Mouse (Mus musculus): ENCODE data around the gene Hspb7. TPM values are rescaled to one million over a fixed set of nuclear protein-coding genes. Genes with fewer than 3 reads are reported as not detected.

The Hspb7 gene
- total RNA-seq, 1 experiment from 2014 or later: not detected

DNA sequence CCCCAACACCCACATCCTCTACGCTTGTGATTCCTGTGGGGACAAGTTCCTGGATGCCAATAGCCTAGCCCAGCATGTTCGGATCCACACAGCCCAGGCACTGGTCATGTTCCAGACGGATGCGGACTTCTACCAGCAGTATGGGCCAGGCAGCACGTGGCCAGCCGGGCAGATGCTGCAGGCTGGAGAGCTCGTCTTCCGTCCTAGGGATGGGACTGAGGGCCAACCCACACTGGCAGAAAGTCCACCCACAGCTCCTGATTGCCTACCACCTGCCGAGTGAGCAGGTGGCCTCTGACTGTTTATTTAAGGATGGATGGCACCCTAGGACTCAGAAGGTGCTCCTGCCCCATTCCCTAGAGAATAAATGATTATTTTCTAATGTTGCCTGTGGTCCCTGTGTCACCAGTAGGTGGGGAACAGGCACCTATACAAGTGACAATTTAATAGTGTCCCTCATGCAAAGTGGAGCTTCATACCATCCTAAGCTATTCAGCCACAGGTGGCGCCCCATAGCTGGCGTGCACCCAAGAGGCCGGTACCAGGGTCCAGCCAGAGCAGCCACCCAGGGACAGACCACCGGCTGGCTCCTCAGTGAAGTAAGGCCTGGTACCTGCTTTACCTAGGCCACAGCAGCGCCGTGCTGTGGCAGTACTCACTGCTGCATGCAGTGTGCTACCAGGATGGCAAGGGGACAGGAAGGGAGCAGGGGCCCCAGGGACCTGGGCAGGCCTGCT lies 46.4 kb downstream of the Hspb7 start:
- ATAC-seq (replicated peaks; ENCODE audit: low read depth, poor library complexity, severe bottlenecking): no peak

DNA sequence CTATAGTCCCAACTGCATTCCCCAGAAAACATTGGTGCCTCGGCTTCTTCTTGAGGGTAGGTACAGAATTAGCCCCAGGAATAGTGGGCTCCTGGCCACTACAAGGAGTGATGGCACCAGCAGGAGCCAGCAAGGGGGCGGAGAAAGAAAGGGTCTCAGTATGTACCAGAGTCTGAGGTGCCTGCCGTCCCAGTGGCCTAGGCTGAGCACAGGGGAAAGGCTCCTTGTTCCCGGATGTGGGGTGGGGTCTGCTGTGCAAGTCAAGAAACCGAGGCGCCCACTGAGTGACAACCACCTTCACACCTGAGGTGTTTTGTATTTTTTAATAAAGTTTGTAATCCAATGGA lies 47.0 kb downstream of the Hspb7 start:
- no peak for ATAC-seq (replicated peaks; ENCODE audit: low read depth, poor library complexity, severe bottlenecking)

DNA sequence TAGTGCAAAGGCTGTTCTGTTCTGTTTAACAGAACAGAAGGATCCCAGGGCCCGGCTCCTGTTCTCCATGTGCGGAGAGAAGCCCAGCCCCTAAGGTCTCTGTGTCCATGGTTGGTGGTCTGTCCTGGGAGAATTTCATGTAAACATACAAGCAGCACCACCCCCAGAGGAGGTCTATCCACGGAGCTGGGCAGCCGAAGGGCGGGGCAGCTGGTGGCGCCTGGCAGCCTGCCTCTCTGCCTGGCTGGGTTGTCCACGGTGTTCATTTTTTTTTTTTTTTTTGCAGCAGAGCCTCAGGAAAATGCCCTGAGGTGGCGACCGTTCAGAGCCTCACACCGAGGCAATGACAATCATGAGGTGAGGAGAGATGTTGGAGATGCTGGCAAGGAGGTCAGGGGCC lies 48.0 kb downstream of the Hspb7 start:
- ATAC-seq (replicated peaks; ENCODE audit: low read depth, poor library complexity, severe bottlenecking): no peak

DNA sequence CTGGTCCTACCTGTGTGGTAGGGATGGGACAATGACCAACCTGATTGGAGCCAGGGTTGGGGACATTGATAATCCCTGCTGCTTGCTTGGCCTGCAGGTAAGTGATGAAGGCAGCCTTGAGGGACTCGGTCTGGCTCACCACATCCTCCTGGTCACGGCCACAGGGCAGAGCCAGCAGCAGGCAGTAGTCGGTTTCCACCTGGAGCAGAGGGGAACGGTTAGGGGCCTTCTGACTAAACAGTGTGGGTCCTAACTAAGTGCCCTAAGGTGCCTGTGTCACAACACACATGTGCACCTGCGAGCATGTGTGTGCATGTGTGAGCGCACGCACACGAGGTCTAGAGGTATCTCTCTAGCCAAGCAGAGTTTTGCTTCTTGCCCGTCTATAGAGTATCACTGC lies 48.8 kb downstream of the Hspb7 start:
- ATAC-seq (replicated peaks; ENCODE audit: low read depth, poor library complexity, severe bottlenecking): no peak

DNA sequence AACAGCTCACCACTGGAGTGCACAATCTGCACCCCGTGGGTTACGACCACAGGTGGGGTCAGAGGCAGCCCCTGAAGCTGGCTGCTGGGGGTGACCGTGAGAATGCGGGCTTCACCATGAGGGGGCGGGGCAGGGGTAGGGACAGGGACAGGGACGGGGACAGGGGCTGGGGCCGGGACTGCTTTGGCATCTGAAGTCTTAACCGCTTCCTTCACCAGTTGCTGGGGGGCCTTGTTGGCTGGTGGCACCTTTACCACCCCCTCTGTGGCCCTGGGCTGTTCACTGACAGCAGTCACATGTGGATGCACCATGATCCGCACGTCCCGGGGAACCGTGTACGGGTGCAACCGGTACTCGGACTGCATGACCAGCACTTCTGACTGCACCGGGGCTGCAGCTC lies 50.9 kb downstream of the Hspb7 start:
- ATAC-seq (replicated peaks; ENCODE audit: low read depth, poor library complexity, severe bottlenecking): no peak

DNA sequence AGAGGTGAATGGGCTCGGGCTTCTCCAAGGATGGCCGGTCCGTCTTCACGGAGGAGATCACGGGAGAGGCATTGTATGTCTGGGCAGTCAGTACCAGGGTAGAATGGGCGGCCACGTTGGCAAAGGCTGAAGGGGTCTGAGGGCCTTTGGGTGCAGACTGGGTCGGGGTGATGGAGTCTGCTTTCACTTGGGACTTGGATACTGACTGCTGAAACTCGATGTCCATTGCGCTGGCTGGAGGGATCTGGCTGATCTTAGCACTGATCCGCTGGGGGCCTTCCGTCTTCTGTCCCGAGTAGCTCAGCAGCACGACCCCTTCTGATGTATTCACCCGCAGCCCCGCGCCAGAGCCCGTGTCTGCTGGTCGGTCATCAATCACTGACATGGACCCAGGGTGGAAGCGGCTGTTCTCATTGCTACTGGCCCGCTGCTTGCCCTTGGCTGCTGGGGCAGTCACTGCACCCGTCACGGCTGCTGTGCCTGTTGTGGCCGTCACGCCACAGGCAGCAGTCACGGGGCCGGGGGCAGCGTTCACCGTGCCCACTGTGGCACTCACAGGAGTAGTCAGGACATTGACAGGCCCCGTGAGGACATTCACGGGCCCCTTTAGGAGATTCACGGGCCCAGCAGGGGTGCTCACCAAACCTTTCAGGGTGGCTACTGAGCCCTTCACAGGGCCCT lies 52.2 kb downstream of the Hspb7 start:
- no peak for ATAC-seq (replicated peaks; ENCODE audit: low read depth, poor library complexity, severe bottlenecking)

DNA sequence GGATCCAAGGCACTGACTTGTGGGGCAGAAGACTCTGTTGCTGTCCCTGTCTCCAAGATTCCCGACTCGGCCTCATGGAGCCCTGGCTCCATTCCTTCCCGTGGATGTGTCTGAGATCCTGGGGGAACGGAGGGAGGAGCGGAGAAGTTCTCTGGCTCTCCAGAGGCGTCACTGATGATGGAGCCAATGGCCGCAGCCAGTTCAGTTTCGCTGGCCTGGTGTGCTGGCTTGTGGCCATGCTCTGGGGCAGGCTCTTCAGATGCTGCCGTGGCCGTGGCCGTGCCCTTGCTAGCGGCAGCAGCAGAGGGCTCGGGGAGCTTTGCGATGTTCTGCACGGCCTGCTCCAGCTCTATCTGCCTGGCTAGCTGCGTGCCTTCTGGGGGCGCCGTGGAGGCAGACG lies 53.9 kb downstream of the Hspb7 start:
- no peak for ATAC-seq (replicated peaks; ENCODE audit: low read depth, poor library complexity, severe bottlenecking)

Other genes with a start within 250 kb of the Hspb7 start
- gene Rsg1, start 206.8 kb upstream of the Hspb7 start, total RNA-seq (2017): 2.2 and 6.1 TPM in 2 replicates
- gene Arhgef19, start 181.3 kb upstream of the Hspb7 start, total RNA-seq (2017): not detected in 2 replicates
- 0.29 and 1.2 TPM in 2 replicates for gene Epha2, start 119.5 kb upstream of the Hspb7 start, total RNA-seq (2017)
- not detected in 2 replicates for gene Fam131c, start 52.6 kb upstream of the Hspb7 start, total RNA-seq (2017)
- gene Clcnka, start 22.1 kb upstream of the Hspb7 start, total RNA-seq (2017): not detected in 2 replicates
- gene Clcnkb, start 4.8 kb upstream of the Hspb7 start, total RNA-seq (2017): not detected in 2 replicates
- gene Srarp, start 15.3 kb downstream of the Hspb7 start, total RNA-seq (2017): not detected in 2 replicates
- gene Zbtb17, start 23.9 kb downstream of the Hspb7 start, total RNA-seq (2017): 15.0 and 19.4 TPM in 2 replicates
- 32.7 and 43.0 TPM in 2 replicates for gene Spen, start 117.8 kb downstream of the Hspb7 start, total RNA-seq (2017)
- gene Fblim1, start 185.3 kb downstream of the Hspb7 start, total RNA-seq (2017): not detected in 2 replicates
- 0.29 and 0.32 TPM in 2 replicates for gene Tmem82, start 197.9 kb downstream of the Hspb7 start, total RNA-seq (2017)
- 0.09 TPM in 1 of 2 replicates, not detected in the other for gene Slc25a34, start 203.0 kb downstream of the Hspb7 start, total RNA-seq (2017)
- 3.8 and 6.3 TPM in 2 replicates for gene Plekhm2, start 244.1 kb downstream of the Hspb7 start, total RNA-seq (2017)

Data from common myeloid progenitor, adult 5-6 weeks (primary cell).